Mouse (Mus musculus) C2C12 (cell line): ENCODE measurements around the gene Spdye4a.
"Not testable (repeated sequence)": the region's sequence is repeated elsewhere in the genome, so short reads cannot be mapped to it uniquely, and the experiment has no call there.

Experiments
- CTCF ChIP-seq: IDR thresholded peaks from one replicate; pipeline ENCODE4 v1.5.1; 2011; ENCODE audit not compliant: control insufficient read depth, insufficient read depth, insufficient read length
- MAX ChIP-seq: IDR thresholded peaks from one replicate; pipeline ENCODE4 v1.6.1; 2011; ENCODE audit warnings: mild to moderate bottlenecking, control low read depth

GRCm38 (mm10) chr5:143194747-143195146 lies 31.9 kb downstream of the Spdye4a start:
- TF ChIP-seq CTCF, MAX: not testable (repeated sequence)
